Mouse (Mus musculus): Measurements from ENCODE around the gene Necab2.

- no peak for TF ChIP-seq CTCF (IDR thresholded peaks at IDR 0.05; ENCODE audit: extremely low read depth, insufficient read length, insufficient replicate concordance, low read depth, low read length)
- no peak for TF ChIP-seq POLR2A (IDR thresholded peaks at IDR 0.05; ENCODE audit: low read depth, low read length)
Observed at GRCm38 (mm10) chr8:119435527-119435926, 11.0 kb upstream of the Necab2 start.

Data from small intestine, adult 2 months (tissue).